Mouse (Mus musculus): ENCODE measurements around the gene Ggnbp2. TPM values are rescaled to one million over a fixed set of nuclear protein-coding genes. Genes with fewer than 3 reads are reported as not detected.

Ggnbp2 gene
- polyA plus RNA-seq, 2 experiments, result 67.3 to 105 TPM

DNA sequence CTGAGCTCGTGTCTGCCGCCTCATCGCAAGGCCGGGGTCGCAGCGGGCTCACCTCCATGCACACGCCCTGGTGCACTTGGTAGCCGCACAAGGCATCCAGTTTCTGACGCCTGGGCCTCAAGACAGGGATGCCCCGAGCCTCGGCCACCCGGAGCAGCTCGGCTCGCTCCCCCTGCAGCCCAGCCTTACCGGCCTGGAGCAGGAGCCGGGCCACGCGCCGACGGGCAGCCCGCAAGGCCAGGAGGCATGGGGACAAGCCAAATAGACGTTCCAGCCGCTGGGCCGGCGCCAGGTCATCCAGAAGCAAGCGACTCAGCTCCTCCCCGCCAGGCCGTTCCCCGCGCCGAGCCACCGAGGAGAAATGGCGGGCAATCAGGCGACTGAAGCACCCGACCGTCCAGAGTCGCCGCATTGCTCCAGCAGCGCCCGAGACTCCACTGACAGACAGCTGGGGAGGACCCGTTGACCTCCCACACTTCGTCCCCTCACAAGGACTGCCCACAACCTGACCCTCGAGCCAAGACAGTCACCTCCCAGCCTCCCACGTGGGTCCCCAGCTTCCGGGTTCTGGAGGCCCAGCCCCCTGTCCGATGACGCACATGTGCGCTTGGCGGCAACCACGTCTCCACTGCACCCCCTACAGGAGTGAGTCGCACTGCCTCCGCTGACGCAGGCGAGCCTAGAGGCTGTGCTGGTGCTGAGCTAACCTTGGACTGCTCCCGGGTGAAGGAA is 51.5 kb downstream of the Ggnbp2 start, which contains the start of gene Mrm1:
Gene Mrm1 (minus strand): TSS at position 555 of the 732 bp plus-strand sequence.
- WGBS, result under 1% methylated on average over 51 of the region's 55 CpGs
- TF ChIP-seq POLR2A (IDR thresholded peaks at IDR 0.05; ENCODE audit: borderline replicate concordance, extremely low read depth, insufficient read depth, insufficient read length), result 0 out of 2 replicates have a peak, but pooled peaks have one; percentile 58
- peak within 1 kb of the TSS; percentile 69 for H3K4me3 ChIP-seq (replicated peaks; ENCODE audit: low read length)
- H3K4me2 ChIP-seq (replicated peaks; ENCODE audit: low read depth, low read length, severe bottlenecking), result peak within 1 kb of the TSS; percentile 90
- 0 out of 2 replicates have a peak, but pooled peaks cover 5% of the 10 kb centered on the region for H3K36me3 ChIP-seq (ENCODE audit: control insufficient read depth, insufficient read depth, low read length)
- peak within 1 kb of the TSS; percentile 66 for H3K9ac ChIP-seq (ENCODE audit: low read depth, low read length, severe bottlenecking)
- H3K27ac ChIP-seq (replicated peaks; ENCODE audit: low read depth, low read length), result peak within 1 kb of the TSS; percentile 55
- no peaks in the 10 kb centered on the region for H3K9me3 ChIP-seq (ENCODE audit: control insufficient read depth, low read length)
- ATAC-seq (ENCODE audit: low FRiP score, low read depth), result peak; percentile 84
- H3K4me1 ChIP-seq (ENCODE audit: control insufficient read depth, insufficient read depth, low read length), result 0 out of 2 replicates have a peak, but pooled peaks cover 3% of the 10 kb centered on the region
- peak; percentile 87 for DNase-seq (ENCODE audit: low spot score)
- no peaks in the 10 kb centered on the region for H3K27me3 ChIP-seq (ENCODE audit: control insufficient read depth, insufficient read depth, low read length)

DNA sequence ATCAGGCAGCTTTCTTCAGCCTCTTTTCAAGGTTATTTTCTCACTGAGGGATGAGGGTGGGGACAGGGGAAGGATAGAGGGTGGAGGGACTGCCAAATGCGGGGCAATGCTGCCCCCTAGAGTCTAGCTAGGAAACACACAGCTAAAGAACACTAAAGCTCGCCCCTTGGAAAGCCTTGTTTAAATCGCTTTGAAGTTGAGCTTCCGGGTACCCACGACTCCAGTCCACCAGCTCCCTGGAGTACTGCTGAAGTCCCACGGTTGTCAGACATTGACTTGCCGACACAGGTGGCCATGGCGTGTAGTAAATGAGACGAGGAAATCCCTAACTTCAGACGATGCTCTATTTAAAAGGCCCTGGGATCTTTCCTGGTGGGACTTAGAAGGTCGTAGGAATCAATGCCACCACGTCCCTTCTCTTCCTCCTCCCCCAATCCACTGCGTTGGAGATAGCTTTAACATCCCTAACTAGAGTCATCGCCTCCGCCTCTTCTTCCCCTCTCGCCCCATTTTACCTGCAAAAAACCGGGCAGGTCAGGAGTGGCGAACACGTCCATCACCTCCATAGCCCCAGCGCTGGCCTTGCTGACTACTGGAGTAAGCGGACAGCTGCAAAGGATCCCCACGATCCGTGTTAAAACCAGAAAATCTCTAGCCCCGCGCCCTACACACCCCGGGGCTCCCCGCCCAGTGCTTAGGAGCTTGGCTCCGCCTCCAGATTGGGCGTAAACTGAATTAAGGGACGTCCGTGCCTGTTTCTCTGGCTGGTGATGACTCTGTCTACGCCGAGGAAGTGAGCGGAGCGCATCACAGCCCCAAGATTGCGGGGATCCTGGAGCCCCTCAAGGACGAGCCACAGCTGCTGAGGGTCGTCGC is 52.3 kb downstream of the Ggnbp2 start:
- 0% methylated on average over 34 of the region's 39 CpGs for WGBS
- ATAC-seq (ENCODE audit: low FRiP score, low read depth) (peak; percentile 67), DNase-seq (ENCODE audit: low spot score) (peak; percentile 90)
- H3K4me2 ChIP-seq (replicated peaks; ENCODE audit: low read depth, low read length, severe bottlenecking), result peak overlapping the region; percentile 90
- H3K36me3 ChIP-seq (ENCODE audit: control insufficient read depth, insufficient read depth, low read length), result 0 out of 2 replicates have a peak, but pooled peaks cover 5% of the 10 kb centered on the region
- peak overlapping the region; percentile 55; the same call in 1 of the 2 replicates for H3K27ac ChIP-seq (replicated peaks; ENCODE audit: low read depth, low read length)
- H3K27me3 ChIP-seq (ENCODE audit: control insufficient read depth, insufficient read depth, low read length), result no peaks in the 10 kb centered on the region
- TF ChIP-seq POLR2A (IDR thresholded peaks at IDR 0.05; ENCODE audit: borderline replicate concordance, extremely low read depth, insufficient read depth, insufficient read length), result no peak
- H3K9me3 ChIP-seq (ENCODE audit: control insufficient read depth, low read length), result no peaks in the 10 kb centered on the region
- H3K4me3 ChIP-seq (replicated peaks; ENCODE audit: low read length), result peak overlapping the region; percentile 69
- H3K4me1 ChIP-seq (ENCODE audit: control insufficient read depth, insufficient read depth, low read length), result 0 out of 2 replicates have a peak, but pooled peaks cover 3% of the 10 kb centered on the region
- H3K9ac ChIP-seq (ENCODE audit: low read depth, low read length, severe bottlenecking), result peak overlapping the region; percentile 66

DNA sequence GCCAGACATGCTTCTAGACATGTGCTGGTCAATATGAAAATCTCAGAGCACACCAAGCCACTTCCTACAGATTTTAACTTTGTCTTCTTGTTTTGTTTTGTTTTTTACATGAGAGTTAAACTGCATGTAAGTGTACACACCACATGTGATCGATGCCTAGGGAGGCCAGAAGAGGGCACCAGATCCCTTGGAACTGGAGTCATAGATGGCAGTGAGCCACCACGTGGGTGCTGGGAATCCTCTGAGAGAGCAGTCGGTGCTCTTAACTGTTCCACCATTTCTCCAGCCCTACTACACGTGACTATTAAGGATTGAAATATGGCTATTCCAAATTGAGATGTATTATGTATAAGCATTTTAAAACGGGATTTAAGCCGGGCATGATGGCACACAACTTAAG is 53.3 kb downstream of the Ggnbp2 start:
- TF ChIP-seq POLR2A (IDR thresholded peaks at IDR 0.05; ENCODE audit: borderline replicate concordance, extremely low read depth, insufficient read depth, insufficient read length), result no peak
- no peaks in the 10 kb centered on the region for H3K27me3 ChIP-seq (ENCODE audit: control insufficient read depth, insufficient read depth, low read length)
- peaks cover 5% of the 10 kb centered on the region; the same call in 1 of the 2 replicates for H3K36me3 ChIP-seq (ENCODE audit: control insufficient read depth, insufficient read depth, low read length)
- H3K4me3 ChIP-seq (replicated peaks; ENCODE audit: low read length), result no peak overlapping the region
- H3K27ac ChIP-seq (replicated peaks; ENCODE audit: low read depth, low read length), result no peak overlapping the region
- ATAC-seq (ENCODE audit: low FRiP score, low read depth), result no peak
- H3K9ac ChIP-seq (ENCODE audit: low read depth, low read length, severe bottlenecking), result no peak overlapping the region
- H3K9me3 ChIP-seq (ENCODE audit: control insufficient read depth, low read length), result no peaks in the 10 kb centered on the region
- H3K4me1 ChIP-seq (ENCODE audit: control insufficient read depth, insufficient read depth, low read length), result 0 out of 2 replicates have a peak, but pooled peaks cover 3% of the 10 kb centered on the region
- 82% methylated on average over 6 of the region's 6 CpGs for WGBS
- H3K4me2 ChIP-seq (replicated peaks; ENCODE audit: low read depth, low read length, severe bottlenecking), result no peak overlapping the region
- no peak for DNase-seq (ENCODE audit: low spot score)

DNA sequence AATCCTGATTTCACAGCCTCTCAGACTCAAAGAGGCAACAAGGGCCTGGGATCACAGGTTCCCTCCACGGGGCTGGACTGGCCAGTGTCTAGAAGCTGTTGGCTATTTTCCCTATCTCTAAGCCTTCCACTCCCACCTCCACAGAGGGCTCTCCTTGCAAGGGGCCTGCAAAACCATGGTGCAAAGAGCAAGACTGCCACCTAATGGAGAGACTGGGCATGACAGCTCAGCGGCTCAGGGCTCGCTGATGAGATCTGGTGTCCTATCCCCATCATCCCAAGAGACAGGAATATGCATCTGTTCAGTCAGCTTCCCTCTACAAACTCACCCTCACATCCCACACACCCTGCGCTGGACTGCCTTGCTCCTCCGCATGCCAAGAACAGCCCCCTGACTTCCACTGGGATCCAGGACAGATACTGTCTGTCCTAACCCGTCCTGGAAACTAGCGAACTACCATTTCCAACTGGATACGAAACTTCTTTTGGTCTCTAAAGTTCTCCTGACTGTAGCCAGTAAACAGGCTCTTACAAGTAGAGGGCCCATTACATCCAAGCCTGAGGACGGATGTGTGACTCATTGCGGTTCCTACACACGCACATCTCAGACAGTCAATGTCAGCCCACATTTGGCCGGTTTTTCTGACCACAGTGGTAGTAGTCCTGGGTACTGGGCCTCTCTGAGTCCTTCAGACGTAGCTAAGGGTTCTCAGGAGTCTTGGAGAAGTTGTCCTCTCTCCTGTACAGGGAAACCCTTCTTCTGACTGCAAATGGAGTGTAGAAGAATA is 56.7 kb downstream of the Ggnbp2 start:
- no peak for TF ChIP-seq POLR2A (IDR thresholded peaks at IDR 0.05; ENCODE audit: borderline replicate concordance, extremely low read depth, insufficient read depth, insufficient read length)
- WGBS, result 57% methylated on average over 13 of the region's 13 CpGs
- H3K27ac ChIP-seq (replicated peaks; ENCODE audit: low read depth, low read length), result no peak overlapping the region

More for the DNA sequence above, 56.7 kb downstream of the Ggnbp2 start:
- Histone ChIP-seq H3K4me2 (replicated peaks; ENCODE audit: low read depth, low read length, severe bottlenecking) (no peak overlapping the region), H3K4me3 (replicated peaks; ENCODE audit: low read length) (no peak overlapping the region), H3K4me1 (ENCODE audit: control insufficient read depth, insufficient read depth, low read length) (0 out of 2 replicates have a peak, but pooled peaks cover 3% of the 10 kb centered on the region), H3K27me3 (ENCODE audit: control insufficient read depth, insufficient read depth, low read length) (no peaks in the 10 kb centered on the region), H3K36me3 (ENCODE audit: control insufficient read depth, insufficient read depth, low read length) (no peaks in the 10 kb centered on the region; the same call in 1 of the 2 replicates), H3K9ac (ENCODE audit: low read depth, low read length, severe bottlenecking) (no peak overlapping the region), H3K9me3 (ENCODE audit: control insufficient read depth, low read length) (no peaks in the 10 kb centered on the region)
- DNase-seq (ENCODE audit: low spot score) (peak; percentile 64), ATAC-seq (ENCODE audit: low FRiP score, low read depth) (no peak)
